Mouse (Mus musculus) subcutaneous adipose tissue, adult 2 months (tissue): ENCODE data around the gene Poc5. TPM values are rescaled to one million over a fixed set of nuclear protein-coding genes. Genes with fewer than 3 reads are reported as not detected.

Experiments
- polyA plus RNA-seq: library from polyadenylated mRNA; depleted of rRNA; stranded (reverse); fragments of >200 nt; gene quantifications from 2 replicates; pipeline ENCODE4 v1.2.3, GENCODE M21; 2012; ENCODE audit warnings: low replicate concordance; rRNA removed

The Poc5 gene
- 4.4 and 8.6 TPM in 2 replicates for polyA plus RNA-seq

DNA sequence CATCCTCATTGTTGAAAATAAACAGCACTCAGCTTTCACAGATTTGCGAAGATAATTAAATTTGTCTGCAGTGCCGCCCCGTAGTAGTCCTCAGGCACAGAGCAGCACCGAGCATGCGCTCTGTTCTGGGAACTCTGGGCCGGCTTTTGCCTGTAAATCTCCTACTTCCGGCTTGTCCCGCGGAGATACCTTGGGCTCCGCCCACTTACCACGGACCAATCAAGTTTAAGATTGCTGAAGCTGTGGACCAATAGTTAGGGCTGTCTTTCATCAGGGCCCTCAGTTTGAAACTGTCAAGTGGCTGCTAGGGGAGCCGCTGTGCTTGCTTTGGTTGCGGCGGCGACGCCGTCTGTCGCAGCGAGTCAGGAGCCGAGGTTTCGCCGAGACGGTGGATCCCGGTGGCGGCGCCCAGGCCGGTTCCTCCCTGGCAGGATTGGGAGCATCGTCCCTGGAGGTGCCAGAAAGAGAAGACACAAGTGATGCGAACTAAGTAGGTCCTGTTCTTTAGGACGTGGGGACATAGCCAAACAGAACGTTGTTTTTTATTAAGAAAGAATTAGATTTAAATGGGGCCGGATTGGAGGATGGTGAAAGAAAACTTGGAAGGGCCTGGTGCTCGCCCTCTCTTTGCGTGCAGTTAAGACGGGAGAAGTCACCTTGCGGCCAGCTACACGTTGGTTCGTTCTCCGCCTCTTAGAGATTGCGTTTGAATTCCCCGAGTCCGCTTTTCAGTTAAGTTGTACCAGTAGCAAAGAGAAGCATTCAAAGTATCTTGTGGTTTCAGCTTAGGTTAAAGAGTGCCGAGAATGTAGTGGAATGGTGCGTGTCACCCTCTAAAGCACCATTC is at the start of gene Poc5:
Poc5 (plus strand) TSS at position 253 of the 847 bp plus-strand sequence.

Other genes with a start within 250 kb of the Poc5 start
- 0.30 TPM in 1 of 2 replicates, not detected in the other for gene Ankdd1b, start 82.9 kb downstream of the Poc5 start, polyA plus RNA-seq
- gene Gm17622, start 102.4 kb downstream of the Poc5 start, polyA plus RNA-seq, result not detected in 2 replicates
- gene Polk, start 154.3 kb downstream of the Poc5 start, polyA plus RNA-seq, result 2.2 and 2.3 TPM in 2 replicates
- gene Col4a3bp, start 154.3 kb downstream of the Poc5 start, polyA plus RNA-seq, result 12.0 and 14.5 TPM in 2 replicates